Mouse (Mus musculus) midbrain, embryonic 15.5 days (tissue): ENCODE results near the gene Nxph3. TPM values are rescaled to one million over a fixed set of nuclear protein-coding genes. Genes with fewer than 3 reads are reported as not detected.

ENCODE experiments used
- ATAC-seq: fragments of 200-750 bp; cut with Nextera tagmentation; replicated peaks from 2 replicates; pipeline ENCODE4 v1.8.0; 2017; ENCODE audit warnings: moderate TSS enrichment
- H3K27ac ChIP-seq: fragments of 300-500 bp; sonication (generic); 2 replicates; pipeline ENCODE4 v1.5.1; 2015; ENCODE audit warnings: mild to moderate bottlenecking, inconsistent platforms
- H3K27me3 ChIP-seq: fragments of 300-500 bp; sonication (generic); replicated peaks from 2 replicates; pipeline ENCODE4 v1.6.1; 2015; ENCODE audit warnings: inconsistent platforms
- H3K36me3 ChIP-seq: fragments of 300-500 bp; sonication (generic); replicated peaks from 2 replicates; pipeline ENCODE4 v1.6.1; 2015; ENCODE audit warnings: inconsistent platforms
- H3K4me1 ChIP-seq: fragments of 300-500 bp; sonication (generic); 2 replicates; pipeline ENCODE4 v1.6.1; 2015; ENCODE audit warnings: inconsistent platforms
- H3K4me2 ChIP-seq: fragments of 300-500 bp; sonication (generic); 2 replicates; pipeline ENCODE4 v1.6.1; 2015; ENCODE audit warnings: inconsistent platforms, mild to moderate bottlenecking, moderate library complexity
- H3K4me3 ChIP-seq: fragments of 300-500 bp; sonication (generic); 2 replicates; pipeline ENCODE4 v1.5.1; 2015; ENCODE audit warnings: mild to moderate bottlenecking, inconsistent platforms
- H3K9ac ChIP-seq: fragments of 300-500 bp; sonication (generic); 2 replicates; pipeline ENCODE4 v1.6.1; 2015; ENCODE audit warnings: mild to moderate bottlenecking, inconsistent platforms
- H3K9me3 ChIP-seq: fragments of 300-500 bp; sonication (generic); 2 replicates; pipeline ENCODE4 v1.6.1; 2016; ENCODE audit warnings: inconsistent platforms
- WGBS: fragments of 180-500 bp; shearing (Covaris S2); methylation state at CpG from one replicate; pipeline ENCODE4 v1.1.7; 2015; ENCODE audit warnings: mixed read lengths; 5-methylcytosine and 5-hydroxymethylcytosine counted together
- polyA plus RNA-seq: library from polyadenylated mRNA; unstranded; fragments of >200 nt; fragmentation: Nextera tagmentation; extraction: Ambion mirVana; gene quantifications from 2 replicates; pipeline ENCODE4 v1.2.1, GENCODE M21; 2015

Nxph3 gene
- polyA plus RNA-seq, 1 experiment from 2014 or later = 3.2 TPM

GRCm38 (mm10) chr11:95479458-95479857 is 34.9 kb downstream of the Nxph3 start:
- no peak overlapping the region for H3K27ac ChIP-seq
- H3K4me1 ChIP-seq = no peaks in the 10 kb centered on the region
- H3K9ac ChIP-seq = no peak overlapping the region
- ATAC-seq = no peak
- H3K27me3 ChIP-seq = no peaks in the 10 kb centered on the region
- H3K36me3 ChIP-seq = peaks cover 4% of the 10 kb centered on the region; the same call in 1 of the 2 replicates
- no peak overlapping the region for H3K4me3 ChIP-seq
- no peak overlapping the region for H3K4me2 ChIP-seq
- no peaks in the 10 kb centered on the region for H3K9me3 ChIP-seq
- WGBS = 83% methylated on average over 4 of the region's 4 CpGs

- Histone ChIP-seq H3K4me2 (no peak overlapping the region), H3K36me3 (peaks cover 7% of the 10 kb centered on the region; the same call in 1 of the 2 replicates), H3K9me3 (no peaks in the 10 kb centered on the region), H3K4me3 (no peak overlapping the region), H3K9ac (no peak overlapping the region), H3K27me3 (no peaks in the 10 kb centered on the region), H3K4me1 (no peaks in the 10 kb centered on the region), H3K27ac (no peak overlapping the region)
- ATAC-seq = no peak
- WGBS = 91% methylated on average over 7 of the region's 7 CpGs
Measured at GRCm38 (mm10) chr11:95476323-95476722, 38.0 kb downstream of the Nxph3 start.

GRCm38 (mm10) chr11:95473456-95473855 is 40.9 kb downstream of the Nxph3 start:
- WGBS = 100% methylated on average over 1 of the region's 1 CpGs
- Histone ChIP-seq H3K9ac (no peak overlapping the region), H3K4me3 (no peak overlapping the region), H3K4me1 (no peaks in the 10 kb centered on the region), H3K27me3 (no peaks in the 10 kb centered on the region), H3K36me3 (peaks cover 7% of the 10 kb centered on the region; the same call in 1 of the 2 replicates), H3K9me3 (no peaks in the 10 kb centered on the region), H3K4me2 (no peak overlapping the region), H3K27ac (no peak overlapping the region)
- no peak for ATAC-seq

GRCm38 (mm10) chr11:95472942-95473341 is 41.4 kb downstream of the Nxph3 start:
- Histone ChIP-seq H3K9me3 (no peaks in the 10 kb centered on the region), H3K36me3 (peaks cover 7% of the 10 kb centered on the region; the same call in 1 of the 2 replicates), H3K27me3 (no peaks in the 10 kb centered on the region), H3K27ac (no peak overlapping the region), H3K4me3 (no peak overlapping the region), H3K9ac (no peak overlapping the region), H3K4me1 (no peaks in the 10 kb centered on the region), H3K4me2 (no peak overlapping the region)
- WGBS = 91% methylated on average over 2 of the region's 2 CpGs
- no peak for ATAC-seq

GRCm38 (mm10) chr11:95467731-95468130 is 46.6 kb downstream of the Nxph3 start:
- WGBS = 92% methylated on average over 1 of the region's 1 CpGs
- Histone ChIP-seq H3K4me3 (no peak overlapping the region), H3K27ac (no peak overlapping the region), H3K4me2 (no peak overlapping the region), H3K27me3 (no peaks in the 10 kb centered on the region), H3K9ac (no peak overlapping the region), H3K4me1 (no peaks in the 10 kb centered on the region), H3K36me3 (no peaks in the 10 kb centered on the region), H3K9me3 (no peaks in the 10 kb centered on the region)
- no peak for ATAC-seq

GRCm38 (mm10) chr11:95462168-95462567 is 52.2 kb downstream of the Nxph3 start:
- ATAC-seq = no peak
- no peak overlapping the region for H3K4me2 ChIP-seq
- H3K9ac ChIP-seq = no peak overlapping the region
- no peaks in the 10 kb centered on the region for H3K4me1 ChIP-seq
- WGBS = 91% methylated on average over 3 of the region's 3 CpGs
- H3K27ac ChIP-seq = no peak overlapping the region
- no peaks in the 10 kb centered on the region for H3K27me3 ChIP-seq
- no peaks in the 10 kb centered on the region for H3K36me3 ChIP-seq
- H3K9me3 ChIP-seq = no peaks in the 10 kb centered on the region
- H3K4me3 ChIP-seq = no peak overlapping the region

GRCm38 (mm10) chr11:95460872-95461271 is 53.5 kb downstream of the Nxph3 start:
- H3K4me1 ChIP-seq = no peaks in the 10 kb centered on the region
- H3K4me2 ChIP-seq = no peak overlapping the region
- no peak overlapping the region for H3K4me3 ChIP-seq
- H3K9ac ChIP-seq = no peak overlapping the region
- H3K9me3 ChIP-seq = no peaks in the 10 kb centered on the region
- 85% methylated on average over 2 of the region's 2 CpGs for WGBS
- H3K27me3 ChIP-seq = no peaks in the 10 kb centered on the region
- H3K27ac ChIP-seq = no peak overlapping the region
- no peaks in the 10 kb centered on the region for H3K36me3 ChIP-seq
- no peak for ATAC-seq

Other genes starting within 250 kb of the Nxph3 start
- gene Kat7, start 204.3 kb downstream of the Nxph3 start, polyA plus RNA-seq = 62.8 and 69.6 TPM in 2 replicates
- 2.2 and 2.3 TPM in 2 replicates for gene Fam117a, start 177.6 kb downstream of the Nxph3 start, polyA plus RNA-seq
- gene Slc35b1, start 129.9 kb downstream of the Nxph3 start, polyA plus RNA-seq = 143 TPM in 2 replicates
- gene Spop, start 100.5 kb downstream of the Nxph3 start, polyA plus RNA-seq = 208 and 234 TPM in 2 replicates
- 14.0 and 15.4 TPM in 2 replicates for gene Ngfr, start 73.2 kb upstream of the Nxph3 start, polyA plus RNA-seq
- gene Phb, start 152.4 kb upstream of the Nxph3 start, polyA plus RNA-seq = 166 and 185 TPM in 2 replicates
- 28.4 and 28.9 TPM in 2 replicates for gene Zfp652, start 198.1 kb upstream of the Nxph3 start, polyA plus RNA-seq
- gene B130006D01Rik, start 209.0 kb upstream of the Nxph3 start, polyA plus RNA-seq = 1.1 and 1.7 TPM in 2 replicates